In genomic region chr19:6273998-6274608, GRCm38 (mm10) we compare ENCODE assay signal across 26 mouse cellular contexts. TPM values are rescaled to one million over a fixed set of nuclear protein-coding genes. Genes with fewer than 3 reads are reported as not detected.
DNase-seq lines count a peak whose midpoint lies in the region; ATAC-seq and TF ChIP-seq lines count a peak whose summit lies in the region.
"Had no signal": no experiment of that assay in that cellular context is flagged by ENCODE, and none has a peak within 500 bp of the region (broad histone marks: within the 10 kb centered on the region; RNA-seq: fewer than 3 reads in every experiment).

No protein-coding gene starts in this region.

- H3K27ac ChIP-seq in heart, adult 2 months = peak overlapping the region; percentile 77
- H3K27ac ChIP-seq in liver, postnatal 0 days (ENCODE audit: low read depth) = no peak overlapping the region; the same call in 1 of the 2 replicates
- no peak overlapping the region for H3K27ac ChIP-seq in liver, embryonic 12.5 days
- H3K27ac ChIP-seq: forebrain, embryonic 10.5 days; heart, embryonic 10.5 days; lung, embryonic 15.5 days; midbrain, embryonic 12.5 days had no signal

- TF ChIP-seq CTCF in heart, adult 2 months (IDR thresholded peaks at IDR 0.05) = no peak
- no peak for TF ChIP-seq CTCF in liver, postnatal 0 days (IDR thresholded peaks at IDR 0.05; ENCODE audit: low read depth)

- H3K9me3 ChIP-seq in liver, postnatal 0 days (ENCODE audit: low read length) = no peaks in the 10 kb centered on the region
- H3K9me3 ChIP-seq in liver, embryonic 12.5 days (replicated peaks) = no peaks in the 10 kb centered on the region
- H3K9me3 ChIP-seq: forebrain, embryonic 10.5 days; heart, embryonic 10.5 days; lung, embryonic 15.5 days; midbrain, embryonic 12.5 days had no signal

- H3K4me3 ChIP-seq in heart, adult 2 months = no peak overlapping the region
- H3K4me3 ChIP-seq in liver, postnatal 0 days (ENCODE audit: low read depth, low read length) = no peak overlapping the region
- H3K4me3 ChIP-seq in liver, embryonic 12.5 days = no peak overlapping the region
- H3K4me3 ChIP-seq: forebrain, embryonic 10.5 days; heart, embryonic 10.5 days; layer of hippocampus, adult 2 months; lung, embryonic 15.5 days; midbrain, embryonic 12.5 days had no signal

- peaks cover 12% of the 10 kb centered on the region for H3K4me1 ChIP-seq in heart, adult 2 months (ENCODE audit: control insufficient read depth, insufficient read depth, low read length)
- peaks cover 62% of the 10 kb centered on the region for H3K4me1 ChIP-seq in liver, postnatal 0 days (ENCODE audit: insufficient read depth)
- H3K4me1 ChIP-seq in liver, embryonic 12.5 days = peaks cover 62% of the 10 kb centered on the region

- TF ChIP-seq POLR2A in heart, adult 2 months (IDR thresholded peaks at IDR 0.05; ENCODE audit: insufficient read depth, low read depth, low read length) = no peak; the same call in 1 of the 2 replicates

- H3K9ac ChIP-seq in heart, adult 2 months (ENCODE audit: low read depth, low read length) = no peak overlapping the region
- 0 out of 2 replicates have a peak overlapping the region, but pooled peaks have one; percentile 17 for H3K9ac ChIP-seq in liver, postnatal 0 days (replicated peaks)
- no peak overlapping the region for H3K9ac ChIP-seq in liver, embryonic 12.5 days
- H3K9ac ChIP-seq: forebrain, postnatal 0 days; lung, embryonic 15.5 days; midbrain, embryonic 12.5 days had no signal

- no peak for ATAC-seq in cerebellum, adult (ENCODE audit: insufficient number of reproducible peaks, low FRiP score, low TSS enrichment)
- ATAC-seq in liver, postnatal 0 days = no peak
- no peak for ATAC-seq in liver, embryonic 12.5 days
- ATAC-seq: forebrain, postnatal 0 days; hindbrain, embryonic 16.5 days; intestine, postnatal 0 days had no signal

- 76% methylated on average over 13 of the region's 13 CpGs for WGBS in heart, adult 2 months
- 84% methylated on average over 13 of the region's 13 CpGs for WGBS in liver, postnatal 0 days (ENCODE audit: insufficient replicate concordance)
- 86% methylated on average over 13 of the region's 13 CpGs for whole genome bisulfite sequencing in liver, embryonic 12.5 days (ENCODE audit: insufficient replicate concordance)

- no peaks in the 10 kb centered on the region for H3K36me3 ChIP-seq in heart, adult 2 months (ENCODE audit: control insufficient read depth, insufficient read depth, low read length)
- H3K36me3 ChIP-seq in liver, postnatal 0 days (replicated peaks; ENCODE audit: insufficient read depth, low read length) = peaks cover 2% of the 10 kb centered on the region; the same call in 1 of the 2 replicates
- peaks cover 5% of the 10 kb centered on the region for H3K36me3 ChIP-seq in liver, embryonic 12.5 days
- H3K36me3 ChIP-seq: heart, embryonic 10.5 days; lung, embryonic 15.5 days; midbrain, embryonic 12.5 days had no signal

- intact Hi-C loops in heart, adult 2 months (cut with DNase I) = no loop called here
- intact Hi-C loops in heart, postnatal 10 days (cut with DNase I) = no loop called here

- H3K27me3 ChIP-seq in heart, adult 2 months (ENCODE audit: control insufficient read depth, insufficient read depth, low read length) = no peaks in the 10 kb centered on the region
- H3K27me3 ChIP-seq in liver, postnatal 0 days (ENCODE audit: insufficient read depth, low read length) = no peaks in the 10 kb centered on the region
- H3K27me3 ChIP-seq in liver, embryonic 12.5 days (replicated peaks) = 0 out of 2 replicates have a peak, but pooled peaks cover 3% of the 10 kb centered on the region
- H3K27me3 ChIP-seq: lung, embryonic 15.5 days; midbrain, embryonic 12.5 days had no signal

- H3K4me2 ChIP-seq in liver, postnatal 0 days (ENCODE audit: low read depth, low read length) = no peak overlapping the region
- no peak overlapping the region for H3K4me2 ChIP-seq in liver, embryonic 12.5 days
- H3K4me2 ChIP-seq: lung, embryonic 15.5 days; midbrain, embryonic 12.5 days had no signal

- TF ChIP-seq EP300 in heart, adult 2 months (IDR thresholded peaks at IDR 0.05; ENCODE audit: insufficient read depth, low read depth, low read length) = no peak
- TF ChIP-seq EP300 in liver, postnatal 0 days (IDR thresholded peaks at IDR 0.05; ENCODE audit: low read depth) = no peak

- H3K79me2 ChIP-seq in heart, adult 2 months (replicated peaks; ENCODE audit: control insufficient read depth, insufficient read depth, low read length) = no peaks in the 10 kb centered on the region

- DNase-seq in cerebellum, postnatal 14 days = peak; percentile 62 to 71
- peak in 1 of 2 experiments; percentile 44 for DNase-seq in heart, adult 2 months
- DNase-seq in heart, postnatal 10 days = no peak
- no peak for DNase-seq in liver, postnatal 0 days
- DNase-seq in cerebellum, postnatal 25 days = peak; percentile 66 to 69
- no peak for DNase-seq in c-Kit-positive CD71-positive TER-119-positive erythroid progenitor cells, embryonic 14.5 days (ENCODE audit: low spot score)
- DNase-seq: B cell, adult 2 months; embryo, embryonic 11 days; forebrain, postnatal 0 days; heart, postnatal 4 days; kidney, postnatal 10 days; layer of hippocampus, postnatal 36 days; retina, postnatal 1 day; thymus, postnatal 36 days had no signal

RNA-seq across cellular contexts. Expression of gene Ehd1, which starts 2.4 kb away (rescaled TPM):
- total RNA-seq in heart, adult 2 months (2021) = 100 to 1,000 TPM in 1 of 2 experiments, 10 to 100 TPM in 1; 98.0 to 120 TPM
- polyA plus RNA-seq in heart, adult 2 months (2012; rRNA removed) = 111 and 142 TPM in 2 replicates
- 100 to 1,000 TPM; 129 to 181 TPM for total RNA-seq in heart, postnatal 10 days (2021)
- 36.4 and 36.9 TPM in 2 replicates for polyA plus RNA-seq in liver, postnatal 0 days (2015; fragmentation: Nextera tagmentation; extraction: Ambion mirVana)
- 85.4 and 91.9 TPM in 2 replicates for polyA plus RNA-seq in liver, embryonic 12.5 days (2016; fragmentation: Nextera tagmentation; extraction: Ambion mirVana)

RNA-seq across cellular contexts. Expression of gene Cdc42bpg, which starts 32.2 kb away (rescaled TPM):
- total RNA-seq in heart, adult 2 months (2021) = 10 to 100 TPM; 11.7 to 13.9 TPM
- 7.0 and 7.7 TPM in 2 replicates for polyA plus RNA-seq in heart, adult 2 months (2012; rRNA removed)
- total RNA-seq in heart, postnatal 10 days (2021) = 1 to 10 TPM; 9.6 to 9.9 TPM
- polyA plus RNA-seq in liver, postnatal 0 days (2015; fragmentation: Nextera tagmentation; extraction: Ambion mirVana) = 0.27 and 0.35 TPM in 2 replicates
- 0.20 TPM in 2 replicates for polyA plus RNA-seq in liver, embryonic 12.5 days (2016; fragmentation: Nextera tagmentation; extraction: Ambion mirVana)

RNA-seq across cellular contexts. Expression of gene Atg2a, which starts 32.6 kb away (rescaled TPM):
- total RNA-seq in heart, adult 2 months (2021) = 10 to 100 TPM; 20.5 to 24.5 TPM
- polyA plus RNA-seq in heart, adult 2 months (2012; rRNA removed) = 26.3 and 26.7 TPM in 2 replicates
- total RNA-seq in heart, postnatal 10 days (2021) = 10 to 100 TPM; 17.7 to 19.0 TPM
- 3.4 and 3.8 TPM in 2 replicates for polyA plus RNA-seq in liver, postnatal 0 days (2015; fragmentation: Nextera tagmentation; extraction: Ambion mirVana)
- 7.1 and 8.2 TPM in 2 replicates for polyA plus RNA-seq in liver, embryonic 12.5 days (2016; fragmentation: Nextera tagmentation; extraction: Ambion mirVana)

RNA-seq across cellular contexts. Expression of gene Ppp2r5b, which starts 38.4 kb away (rescaled TPM):
- total RNA-seq in heart, adult 2 months (2021) = 10 to 100 TPM; 34.8 to 35.1 TPM
- polyA plus RNA-seq in heart, adult 2 months (2012; rRNA removed) = 36.8 and 40.6 TPM in 2 replicates
- total RNA-seq in heart, postnatal 10 days (2021) = 10 to 100 TPM; 30.7 to 31.7 TPM
- 3.2 and 3.8 TPM in 2 replicates for polyA plus RNA-seq in liver, postnatal 0 days (2015; fragmentation: Nextera tagmentation; extraction: Ambion mirVana)
- polyA plus RNA-seq in liver, embryonic 12.5 days (2016; fragmentation: Nextera tagmentation; extraction: Ambion mirVana) = 6.4 TPM in 2 replicates

RNA-seq across cellular contexts. Expression of gene Gpha2, which starts 47.9 kb away (rescaled TPM):
- total RNA-seq in heart, adult 2 months (2021) = not detected
- polyA plus RNA-seq in heart, adult 2 months (2012; rRNA removed) = 0.27 TPM in 1 of 2 replicates, not detected in the other
- total RNA-seq in heart, postnatal 10 days (2021) = not detected
- not detected in 2 replicates for polyA plus RNA-seq in liver, postnatal 0 days (2015; fragmentation: Nextera tagmentation; extraction: Ambion mirVana)
- polyA plus RNA-seq in liver, embryonic 12.5 days (2016; fragmentation: Nextera tagmentation; extraction: Ambion mirVana) = not detected in 2 replicates
- total RNA-seq: forebrain, postnatal 0 days; heart, postnatal 4 days; layer of hippocampus, adult 2 months; layer of hippocampus, postnatal 36 days; left cerebral cortex, postnatal 25 days; megakaryocyte progenitor cell, adult 5-6 weeks; monocyte, adult 5-6 weeks had no signal
- polyA plus RNA-seq: forebrain, postnatal 0 days; hindbrain, embryonic 16.5 days; lung, embryonic 15.5 days had no signal

Comparison
In these comparisons a context has a peak if more than half of its experiments do, and no peak if none do; other contexts are left out.
1. DNase-seq: peak in cerebellum, postnatal 14 days (2 of 2) and cerebellum, postnatal 25 days (2 of 2); none in heart, postnatal 10 days (0 of 2), liver, postnatal 0 days (single experiment) and c-Kit-positive CD71-positive TER-119-positive erythroid progenitor cells, embryonic 14.5 days (single experiment).